Mouse (Mus musculus) granulocyte monocyte progenitor cell, adult 5-6 weeks (primary cell): ENCODE measurements around the gene Sat2. TPM values are rescaled to one million over a fixed set of nuclear protein-coding genes. Genes with fewer than 3 reads are reported as not detected.

ENCODE experiments used
- ATAC-seq: replicated peaks from 2 replicates; pipeline ENCODE4 v1.8.0; 2016; ENCODE audit warnings: mild to moderate bottlenecking, moderate TSS enrichment, inconsistent platforms; ENCODE audit not compliant: poor library complexity, severe bottlenecking
- total RNA-seq, 2 experiments: library from RNA; stranded (forward) in 1 of 2; stranded (reverse) in 1 of 2; fragments of 200-712, 200-1000 nt in 1 of 2; fragments of >200 nt in 1 of 2; fragmentation: Nextera tagmentation in 1 of 2; gene quantifications; 2 replicates each; pipeline ENCODE4 v1.2.3; 2014 to 2017

Gene Sat2
- total RNA-seq, 2 experiments from 2014 or later: not detected

- ATAC-seq: no peak
Measured at GRCm38 (mm10) chr11:69629802-69630201, 8.0 kb downstream of the Sat2 start.

GRCm38 (mm10) chr11:69632284-69633089, 10.7 kb downstream of the Sat2 start, which contains the start of gene Fxr2:
Fxr2 (plus strand) TSS chr11:69632990.
- ATAC-seq: peak; percentile 97

DNA sequence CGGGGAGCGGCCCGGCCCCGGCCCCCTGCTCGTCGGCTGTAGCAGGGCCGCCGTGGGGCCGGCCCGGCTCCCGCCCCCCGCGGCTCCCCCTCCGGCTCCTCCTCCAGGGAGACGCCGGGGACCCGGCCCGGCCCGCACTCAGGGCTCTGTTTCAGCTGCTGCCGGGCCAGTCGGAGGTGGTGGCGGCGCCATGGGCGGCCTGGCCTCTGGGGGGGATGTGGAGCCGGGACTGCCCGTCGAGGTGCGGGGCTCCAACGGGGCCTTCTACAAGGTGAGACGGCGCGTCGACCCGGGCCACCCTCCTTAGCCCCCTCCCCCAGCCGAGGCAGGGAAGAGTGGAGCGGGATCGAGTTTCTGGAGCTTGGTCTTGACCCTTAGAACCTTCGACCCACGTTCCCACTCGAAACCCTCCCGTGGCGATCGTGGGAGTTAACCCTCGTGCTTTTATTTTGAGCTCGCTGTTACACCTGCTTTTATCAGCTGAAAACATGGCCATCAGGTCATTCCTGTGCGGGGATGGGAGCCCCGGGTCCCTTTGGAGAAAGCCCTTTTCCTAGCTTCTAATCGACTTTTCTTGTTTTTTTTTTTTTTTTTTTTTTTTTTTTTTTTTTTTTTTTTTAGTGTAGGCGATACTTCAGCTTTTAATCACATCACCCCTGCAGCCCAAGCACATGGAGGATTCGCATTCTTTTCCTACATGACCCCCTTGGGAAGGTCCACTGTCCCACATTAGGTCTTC, 11.5 kb downstream of the Sat2 start:
- ATAC-seq: peak; percentile 7

DNA sequence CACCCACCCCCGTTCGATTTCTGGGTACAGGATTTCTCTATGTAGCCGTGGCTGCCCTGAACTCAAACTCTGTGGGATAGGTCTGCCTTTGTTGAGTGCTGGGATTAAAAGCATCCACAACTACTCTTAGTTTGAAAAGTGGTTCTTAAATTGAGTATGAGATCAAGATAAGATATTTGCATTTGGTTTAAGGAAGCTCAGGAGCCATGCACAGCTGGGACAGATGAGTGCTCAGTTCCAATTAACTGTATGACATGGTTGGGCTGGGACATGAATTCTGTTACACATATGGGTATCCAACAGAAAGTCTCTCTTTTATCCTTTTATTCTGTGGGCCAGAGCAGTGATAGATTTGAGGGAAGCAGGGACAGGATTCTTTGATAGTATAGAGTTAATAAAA, 13.6 kb downstream of the Sat2 start:
- ATAC-seq: no peak

DNA sequence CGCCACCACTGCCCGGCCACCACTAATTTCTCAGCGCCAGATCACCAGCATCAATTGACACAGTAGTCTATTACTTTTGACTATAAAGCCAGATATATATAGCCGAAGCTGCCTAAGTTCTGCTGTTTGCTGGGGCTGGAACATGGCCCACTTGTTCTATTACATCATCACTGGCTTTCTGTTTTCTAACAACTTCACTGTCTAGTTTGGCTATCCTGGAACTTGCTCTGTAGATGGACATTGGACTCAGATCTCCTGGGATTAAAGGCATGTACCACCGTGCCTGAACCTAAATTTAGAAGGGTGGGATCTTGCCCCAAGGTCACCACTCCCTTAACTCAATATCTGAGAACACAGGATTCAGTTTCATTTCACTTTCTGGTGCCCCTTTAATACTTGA, 24.0 kb downstream of the Sat2 start:
- no peak for ATAC-seq

DNA sequence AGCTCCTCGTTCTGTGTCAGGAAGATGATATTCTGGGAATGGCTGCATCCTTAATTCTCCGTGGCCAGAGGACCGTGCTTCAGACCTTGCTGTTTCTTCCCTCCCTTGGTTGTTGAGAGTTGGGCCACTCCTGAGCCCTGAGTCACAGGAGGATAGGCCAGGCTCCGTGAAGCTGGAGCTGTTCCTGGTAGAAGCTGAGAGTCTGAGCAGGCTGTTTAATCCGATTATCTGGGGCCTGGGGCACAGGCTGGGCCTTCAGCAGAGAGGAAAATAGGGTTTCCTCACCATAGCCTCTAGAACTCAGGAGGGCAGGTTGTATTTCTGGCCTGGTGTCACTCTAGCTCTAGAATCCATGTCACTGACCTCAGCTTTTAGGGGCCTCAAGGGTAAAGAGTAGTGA, 31.6 kb downstream of the Sat2 start:
- ATAC-seq: no peak

DNA sequence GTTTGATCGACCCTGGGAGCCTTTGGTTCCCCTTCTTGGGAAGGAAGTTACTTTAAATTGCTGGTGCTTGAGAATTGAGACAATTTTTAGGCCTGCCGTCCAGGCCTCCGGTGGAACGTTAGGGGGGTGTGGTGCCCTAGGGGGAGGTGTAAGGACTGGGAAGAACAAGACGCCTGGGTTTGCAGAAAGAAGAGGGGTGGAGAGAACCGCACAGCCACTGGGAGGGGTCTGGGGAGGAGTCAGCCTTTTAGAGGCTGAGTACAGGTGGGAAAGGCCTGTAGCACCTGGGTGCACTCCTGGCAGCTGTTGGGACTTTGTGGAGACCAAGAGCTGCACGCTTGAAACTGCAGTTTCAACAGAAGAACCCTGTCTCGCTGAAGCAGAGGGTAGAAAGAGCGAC, 32.9 kb downstream of the Sat2 start:
- no peak for ATAC-seq

- peak; percentile 54; the same call in 1 of the 2 replicates for ATAC-seq
Measured at GRCm38 (mm10) chr11:69655264-69656064, 33.6 kb downstream of the Sat2 start, which contains the start of gene Sox15. Sox15 (plus strand) TSS chr11:69655314.

GRCm38 (mm10) chr11:69656065-69656455, 34.2 kb downstream of the Sat2 start:
- no peak for ATAC-seq

DNA sequence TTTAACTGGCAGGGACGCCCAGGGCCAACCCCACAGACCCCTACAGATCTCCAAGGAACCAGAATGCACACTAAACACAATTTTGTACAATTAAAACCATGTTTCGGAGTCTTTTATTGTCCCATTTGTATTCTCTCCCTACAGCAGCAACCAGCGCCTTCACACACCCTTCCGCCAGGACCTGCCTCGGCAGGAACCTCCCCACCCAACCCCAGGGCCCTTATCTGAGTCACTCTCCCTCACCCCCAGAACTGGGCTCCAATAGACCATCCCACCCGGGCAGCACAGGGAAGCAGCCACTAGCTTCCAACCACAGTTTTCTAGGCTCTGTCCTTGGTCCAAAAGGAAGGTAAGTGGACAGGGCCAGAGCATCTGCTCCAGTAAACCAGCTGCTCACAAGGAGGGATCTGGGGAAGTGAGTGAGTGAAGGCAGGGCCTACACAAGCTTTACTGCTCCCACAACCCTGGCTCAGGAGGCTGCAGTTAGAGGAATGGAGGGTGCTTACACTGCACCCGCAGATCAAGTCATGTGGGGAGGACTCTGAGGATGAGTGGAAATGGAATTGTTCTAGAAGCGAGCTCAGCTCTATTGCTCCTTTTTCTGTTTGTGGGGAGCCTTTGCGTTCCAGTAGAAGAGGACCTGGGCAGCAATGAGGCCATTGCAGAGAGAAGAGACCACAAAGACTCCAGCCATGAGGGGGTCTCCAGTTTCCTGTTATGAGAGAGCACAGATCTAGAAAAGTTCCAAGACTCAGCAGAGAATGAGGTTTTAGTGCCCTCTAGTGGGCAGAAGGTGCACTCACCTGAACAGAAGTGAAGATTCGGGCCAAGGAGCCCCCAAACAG, 35.0 kb downstream of the Sat2 start:
- ATAC-seq: peak; percentile 36; the same call in 1 of the 2 replicates

- ATAC-seq: no peak
Measured at GRCm38 (mm10) chr11:69657462-69657881, 35.6 kb downstream of the Sat2 start.

- ATAC-seq: no peak
Measured at GRCm38 (mm10) chr11:69661221-69661881, 39.5 kb downstream of the Sat2 start.

GRCm38 (mm10) chr11:69662213-69662966, 40.6 kb downstream of the Sat2 start, which contains the start of gene Mpdu1:
Mpdu1 (minus strand) TSS chr11:69662642.
- ATAC-seq: peak; percentile 70

- ATAC-seq: no peak
Measured at GRCm38 (mm10) chr11:69662967-69663671, 41.3 kb downstream of the Sat2 start.

GRCm38 (mm10) chr11:69663795-69664194, 42.0 kb downstream of the Sat2 start:
- no peak for ATAC-seq

- no peak for ATAC-seq
Measured at GRCm38 (mm10) chr11:69664841-69665240, 43.0 kb downstream of the Sat2 start.

DNA sequence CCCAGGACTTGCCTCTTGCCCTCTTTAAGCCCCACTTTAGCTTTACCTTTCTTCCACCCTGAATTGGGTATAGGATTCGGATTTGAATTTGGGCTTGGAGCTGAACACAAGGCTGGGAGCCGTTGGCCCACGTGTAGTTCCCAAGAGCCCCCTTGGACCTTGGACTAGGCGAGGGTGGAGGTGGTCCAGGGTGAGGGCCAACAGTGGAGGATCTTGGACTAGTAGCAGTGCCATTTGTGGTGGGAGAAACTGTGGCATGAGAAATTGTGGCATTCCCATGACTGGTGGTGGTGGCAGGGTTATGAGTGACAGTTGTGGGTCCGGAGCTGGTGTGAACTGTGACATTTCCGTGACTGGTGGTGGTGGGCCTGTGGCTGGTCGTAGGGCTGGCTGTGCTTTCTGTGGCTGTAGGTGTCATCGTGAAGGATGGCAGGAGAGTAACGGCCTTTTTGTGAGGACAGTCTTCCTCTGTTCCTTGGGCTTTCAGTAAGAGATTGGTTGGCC, 43.7 kb downstream of the Sat2 start:
- ATAC-seq: no peak
